Comparison of ENCODE assay signal across 11 mouse cellular contexts in the genomic region with DNA sequence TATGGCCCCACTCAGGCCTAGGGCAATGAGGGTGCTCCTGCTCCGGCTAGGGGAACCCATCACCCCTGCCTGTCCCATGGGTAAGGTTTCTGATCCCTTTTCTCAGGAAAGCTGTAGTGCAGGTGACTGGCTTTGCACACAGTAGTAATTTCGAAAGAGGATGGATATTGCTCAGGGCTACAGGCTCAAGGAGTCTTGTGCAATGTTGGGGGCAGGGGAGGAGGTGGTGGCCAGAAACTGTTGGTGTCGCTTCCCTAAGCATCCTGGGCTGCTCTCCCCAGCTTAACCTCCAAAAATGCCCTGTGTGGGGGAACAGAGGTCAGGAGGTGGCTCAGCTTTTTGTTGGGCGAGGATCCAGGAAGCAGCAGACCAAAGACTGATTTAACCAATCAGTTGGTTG. TPM values are rescaled to one million over a fixed set of nuclear protein-coding genes. Genes with fewer than 3 reads are reported as not detected.
DNase-seq lines count a peak whose midpoint lies in the region; ATAC-seq lines count a peak whose summit lies in the region.
"Had no signal": no experiment of that assay in that cellular context is flagged by ENCODE, and none has a peak within 500 bp of the region (broad histone marks: within the 10 kb centered on the region; RNA-seq: fewer than 3 reads in every experiment).

No protein-coding gene starts in this region.

- H3K4me1 ChIP-seq in hindbrain, embryonic 11.5 days (replicated peaks; ENCODE audit: control insufficient read depth, insufficient read depth, low read length) = no peaks in the 10 kb centered on the region
- H3K4me1 ChIP-seq in hindbrain, embryonic 14.5 days (replicated peaks; ENCODE audit: control insufficient read depth, insufficient read depth, low read length) = no peaks in the 10 kb centered on the region
- H3K4me1 ChIP-seq: limb, embryonic 12.5 days had no signal

- intact Hi-C loops in heart, postnatal 25 days (cut with DNase I) = no loop called here

- no peak overlapping the region for H3K27ac ChIP-seq in hindbrain, embryonic 11.5 days (ENCODE audit: low read depth, low read length)
- H3K27ac ChIP-seq in hindbrain, embryonic 14.5 days = no peak overlapping the region
- H3K27ac ChIP-seq: limb, embryonic 12.5 days had no signal

- H3K9me3 ChIP-seq in hindbrain, embryonic 11.5 days (ENCODE audit: control insufficient read depth, low read length) = no peaks in the 10 kb centered on the region
- no peaks in the 10 kb centered on the region for H3K9me3 ChIP-seq in hindbrain, embryonic 14.5 days (ENCODE audit: control insufficient read depth, low read length)
- H3K9me3 ChIP-seq: limb, embryonic 12.5 days had no signal

- no peak overlapping the region for H3K4me3 ChIP-seq in hindbrain, embryonic 11.5 days (ENCODE audit: low read depth, low read length)
- no peak overlapping the region for H3K4me3 ChIP-seq in hindbrain, embryonic 14.5 days (replicated peaks; ENCODE audit: low read length)
- H3K4me3 ChIP-seq: limb, embryonic 12.5 days had no signal

- DNase-seq in heart, adult 11 months = peak; percentile 94
- DNase-seq in heart, postnatal 25 days (ENCODE audit: low spot score) = no peak
- peak; percentile 84 for DNase-seq in A20 (ENCODE audit: low read depth, low spot score)
- DNase-seq in lung, postnatal 36 days = peak; percentile 65
- DNase-seq in hindbrain, embryonic 11.5 days (ENCODE audit: low spot score) = no peak
- no peak for DNase-seq in hindbrain, embryonic 14.5 days (ENCODE audit: low spot score)
- DNase-seq in right cerebral cortex, postnatal 25 days = no peak

- H3K27me3 ChIP-seq in hindbrain, embryonic 11.5 days (ENCODE audit: control insufficient read depth, insufficient read depth, low read length) = no peaks in the 10 kb centered on the region
- H3K27me3 ChIP-seq in hindbrain, embryonic 14.5 days (ENCODE audit: control insufficient read depth, insufficient read depth, low read length) = no peaks in the 10 kb centered on the region
- H3K27me3 ChIP-seq: limb, embryonic 12.5 days had no signal

- 82% methylated on average over 4 of the region's 4 CpGs for WGBS in hindbrain, embryonic 11.5 days
- 74% methylated on average over 4 of the region's 4 CpGs for WGBS in hindbrain, embryonic 14.5 days

- peak; percentile 95 for ATAC-seq in common myeloid progenitor, adult 5-6 weeks (replicated peaks; ENCODE audit: low read depth, poor library complexity, severe bottlenecking)
- no peak for ATAC-seq in hindbrain, embryonic 11.5 days (ENCODE audit: low FRiP score)
- ATAC-seq in hindbrain, embryonic 14.5 days (ENCODE audit: low FRiP score) = no peak
- ATAC-seq: CD4-positive, CD25-positive, alpha-beta regulatory T cell, adult 4 months; hindbrain, embryonic 16.5 days had no signal

- no peaks in the 10 kb centered on the region for H3K36me3 ChIP-seq in hindbrain, embryonic 11.5 days (ENCODE audit: control insufficient read depth, insufficient read depth, low read length)
- no peaks in the 10 kb centered on the region for H3K36me3 ChIP-seq in hindbrain, embryonic 14.5 days (replicated peaks; ENCODE audit: control insufficient read depth, insufficient read depth)
- H3K36me3 ChIP-seq: limb, embryonic 12.5 days had no signal

- H3K4me2 ChIP-seq in hindbrain, embryonic 11.5 days (replicated peaks; ENCODE audit: low read depth, low read length) = no peak overlapping the region
- no peak overlapping the region for H3K4me2 ChIP-seq in hindbrain, embryonic 14.5 days (replicated peaks)
- H3K4me2 ChIP-seq: limb, embryonic 12.5 days had no signal

- no peak overlapping the region for H3K9ac ChIP-seq in hindbrain, embryonic 11.5 days (ENCODE audit: low read depth, low read length)
- no peak overlapping the region for H3K9ac ChIP-seq in hindbrain, embryonic 14.5 days
- H3K9ac ChIP-seq: limb, embryonic 12.5 days had no signal

RNA-seq across cellular contexts. Expression of gene Psap, which starts 24.8 kb away (rescaled TPM):
- 1,000 to 10,000 TPM in 1 of 2 experiments, 100 to 1,000 TPM in 1; 984 to 1,036 TPM for total RNA-seq in heart, postnatal 25 days (2021)
- total RNA-seq in common myeloid progenitor, adult 5-6 weeks (2017) = 149 and 150 TPM in 2 replicates
- 85.7 and 91.4 TPM in 2 replicates for polyA plus RNA-seq in hindbrain, embryonic 11.5 days (2014; fragmentation: Nextera tagmentation; extraction: Ambion mirVana)
- 147 and 180 TPM in 2 replicates for polyA plus RNA-seq in hindbrain, embryonic 14.5 days (2014; fragmentation: Nextera tagmentation; extraction: Ambion mirVana)

RNA-seq across cellular contexts. Expression of gene Chst3, which starts 33.5 kb away (rescaled TPM):
- total RNA-seq in heart, postnatal 25 days (2021) = under 1 TPM; 0.84 to 0.99 TPM
- 0.10 TPM in 1 of 2 replicates, not detected in the other for total RNA-seq in common myeloid progenitor, adult 5-6 weeks (2017)
- polyA plus RNA-seq in hindbrain, embryonic 11.5 days (2014; fragmentation: Nextera tagmentation; extraction: Ambion mirVana) = 1.5 TPM in 2 replicates
- 1.2 TPM in 2 replicates for polyA plus RNA-seq in hindbrain, embryonic 14.5 days (2014; fragmentation: Nextera tagmentation; extraction: Ambion mirVana)

Comparison
In these comparisons a context has a peak if more than half of its experiments do, and no peak if none do; other contexts are left out.
1. DNase-seq: peak in heart, adult 11 months (single experiment), A20 (single experiment) and lung, postnatal 36 days (single experiment); none in heart, postnatal 25 days (single experiment), hindbrain, embryonic 11.5 days (single experiment), hindbrain, embryonic 14.5 days (single experiment) and right cerebral cortex, postnatal 25 days (single experiment).